Mouse (Mus musculus) lung, embryonic 14.5 days (tissue): Measurements from ENCODE around the gene Plekhj1. TPM values are rescaled to one million over a fixed set of nuclear protein-coding genes. Genes with fewer than 3 reads are reported as not detected.

Source experiments
- ATAC-seq: fragments of 200-750 bp; cut with Nextera tagmentation; 2 replicates; pipeline ENCODE4 v1.8.0; 2017; ENCODE audit warnings: mild to moderate bottlenecking, moderate TSS enrichment, moderate library complexity; ENCODE audit not compliant: insufficient read depth
- DNase-seq: peaks from one replicate; pipeline ENCODE4 v3.0.0-alpha.2; 2015
- H3K27ac ChIP-seq: fragments of 300-500 bp; sonication (generic); 2 replicates; pipeline ENCODE4 v1.5.1; 2014; ENCODE audit warnings: low read depth, mild to moderate bottlenecking, moderate library complexity
- H3K27me3 ChIP-seq: fragments of 300-500 bp; sonication (generic); 2 replicates; pipeline ENCODE4 v1.6.1; 2014; ENCODE audit warnings: low read length, control low read depth; ENCODE audit not compliant: insufficient read depth
- H3K36me3 ChIP-seq: fragments of 300-500 bp; sonication (generic); 2 replicates; pipeline ENCODE4 v1.6.1; 2014; ENCODE audit warnings: control low read depth; ENCODE audit not compliant: insufficient read depth
- H3K4me1 ChIP-seq: fragments of 300-500 bp; sonication (generic); 2 replicates; pipeline ENCODE4 v1.6.1; 2014; ENCODE audit warnings: antibody characterized with exemption, control low read depth; ENCODE audit not compliant: insufficient read depth
- H3K4me2 ChIP-seq: fragments of 300-500 bp; sonication (generic); 2 replicates; pipeline ENCODE4 v1.6.1; 2014; ENCODE audit warnings: mild to moderate bottlenecking
- H3K4me3 ChIP-seq: fragments of 300-500 bp; sonication (generic); 2 replicates; pipeline ENCODE4 v1.5.1; 2014; ENCODE audit warnings: low read depth, low read length
- H3K9ac ChIP-seq: fragments of 300-500 bp; sonication (generic); 2 replicates; pipeline ENCODE4 v1.6.1; 2014
- H3K9me3 ChIP-seq: fragments of 300-500 bp; sonication (generic); 2 replicates; pipeline ENCODE4 v1.6.1; 2016; ENCODE audit warnings: low read depth, low read length, control low read depth
- CTCF ChIP-seq: IDR thresholded peaks from 2 replicates; pipeline ENCODE4 v1.5.1; 2016; ENCODE audit warnings: antibody characterized with exemption, low read depth
- WGBS: fragments of 180-500 bp; shearing (Covaris S2); extraction: QIAGEN DNeasy Blood & Tissue Kit; methylation state at CpG from one replicate; pipeline ENCODE4 v1.1.7; 2014; 5-methylcytosine and 5-hydroxymethylcytosine counted together
- polyA plus RNA-seq: library from polyadenylated mRNA; unstranded; fragments of >200 nt; fragmentation: Nextera tagmentation; extraction: Ambion mirVana; gene quantifications from 2 replicates; pipeline ENCODE4 v1.2.1, GENCODE M21; 2014

Gene Plekhj1
- polyA plus RNA-seq, 1 experiment from 2014 or later, result 121 TPM

DNA sequence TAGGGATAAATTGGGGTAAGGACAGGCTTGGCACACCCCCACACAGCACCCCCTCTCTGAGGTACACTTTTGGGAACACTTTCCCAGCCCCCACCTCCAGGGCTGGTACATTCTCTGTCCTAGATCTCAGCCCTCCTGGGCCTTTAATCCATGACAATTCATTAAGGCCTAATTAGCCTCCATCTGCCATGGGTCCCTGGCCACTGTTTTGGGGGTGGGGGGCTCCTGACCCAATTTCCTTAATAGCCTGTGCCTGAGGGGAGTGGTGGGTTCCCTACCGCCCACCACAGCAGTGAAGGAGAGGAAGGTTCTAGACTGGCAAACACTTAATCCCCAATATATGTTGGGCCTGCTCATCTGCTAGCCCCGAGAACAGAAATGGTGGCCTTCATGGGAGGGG, 43.3 kb upstream of the Plekhj1 start:
- 80% methylated on average over 2 of the region's 2 CpGs for WGBS
- DNase-seq, result no peak
- Histone ChIP-seq H3K4me2 (no peak overlapping the region), H3K9ac (no peak overlapping the region), H3K27ac (no peak overlapping the region), H3K4me3 (no peak overlapping the region), H3K27me3 (peaks cover 51% of the 10 kb centered on the region), H3K36me3 (no peaks in the 10 kb centered on the region), H3K9me3 (no peaks in the 10 kb centered on the region), H3K4me1 (no peaks in the 10 kb centered on the region)
- no peak for TF ChIP-seq CTCF
- no peak for ATAC-seq

DNA sequence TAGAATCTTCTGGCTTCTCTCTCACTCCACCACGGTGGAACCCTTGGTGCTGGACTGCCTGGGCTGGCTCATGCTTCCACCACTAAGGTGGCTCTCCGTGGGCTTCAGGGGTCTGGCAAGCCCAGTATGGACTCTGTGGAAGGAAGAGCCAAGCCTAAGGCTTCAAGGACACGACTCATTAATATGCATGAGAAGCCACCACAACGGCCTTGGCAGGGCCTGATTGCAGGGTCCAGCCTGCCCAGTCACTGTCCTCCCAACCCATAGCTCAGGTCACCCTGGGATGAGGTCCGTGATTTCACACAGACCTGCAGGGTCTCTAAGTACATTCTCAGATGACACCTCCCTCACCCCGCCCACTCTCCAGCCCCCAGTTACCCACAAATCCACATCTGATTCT, 41.4 kb upstream of the Plekhj1 start:
- Histone ChIP-seq H3K4me1 (no peaks in the 10 kb centered on the region), H3K4me3 (no peak overlapping the region), H3K9ac (no peak overlapping the region), H3K4me2 (no peak overlapping the region), H3K36me3 (no peaks in the 10 kb centered on the region), H3K27ac (no peak overlapping the region), H3K27me3 (peaks cover 57% of the 10 kb centered on the region), H3K9me3 (no peaks in the 10 kb centered on the region)
- ATAC-seq, result no peak
- no peak for DNase-seq
- WGBS, result 55% methylated on average over 6 of the region's 6 CpGs
- no peak for TF ChIP-seq CTCF

GRCm38 (mm10) chr10:80838346-80838912, 40.0 kb upstream of the Plekhj1 start:
- WGBS, result 61% methylated on average over 2 of the region's 2 CpGs
- Histone ChIP-seq H3K9ac (no peak overlapping the region), H3K9me3 (no peaks in the 10 kb centered on the region), H3K36me3 (no peaks in the 10 kb centered on the region), H3K4me3 (no peak overlapping the region), H3K4me2 (no peak overlapping the region), H3K27ac (no peak overlapping the region), H3K4me1 (no peaks in the 10 kb centered on the region), H3K27me3 (peaks cover 57% of the 10 kb centered on the region)
- TF ChIP-seq CTCF, result no peak
- ATAC-seq, result no peak
- DNase-seq, result no peak

DNA sequence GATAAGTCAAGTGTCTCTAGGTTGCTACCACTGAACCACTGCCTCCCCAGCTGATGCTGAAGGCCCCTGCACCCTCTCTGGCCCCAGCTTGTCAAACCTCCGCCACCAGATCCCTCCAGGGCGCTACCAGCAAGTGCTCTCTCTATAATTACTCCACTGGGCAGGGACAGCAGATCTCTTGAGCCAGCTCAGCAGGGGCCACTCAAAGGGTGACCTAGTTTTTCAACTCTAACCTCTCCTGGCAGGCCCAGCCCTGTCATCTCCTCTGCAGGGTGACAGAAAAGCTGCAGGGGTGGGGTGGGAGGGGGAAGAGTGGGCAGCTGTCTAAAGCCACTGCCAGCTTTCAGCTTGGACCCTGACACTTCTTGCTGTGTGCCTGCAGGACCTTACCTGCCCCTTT, 39.4 kb upstream of the Plekhj1 start:
- ATAC-seq (no peak), DNase-seq (no peak)
- H3K4me2 ChIP-seq, result no peak overlapping the region
- H3K9ac ChIP-seq, result no peak overlapping the region
- 14% methylated on average over 2 of the region's 2 CpGs for WGBS
- H3K36me3 ChIP-seq, result no peaks in the 10 kb centered on the region
- no peak overlapping the region for H3K27ac ChIP-seq
- H3K4me3 ChIP-seq, result no peak overlapping the region
- H3K9me3 ChIP-seq, result no peaks in the 10 kb centered on the region
- no peaks in the 10 kb centered on the region for H3K4me1 ChIP-seq
- no peak for TF ChIP-seq CTCF
- peaks cover 53% of the 10 kb centered on the region for H3K27me3 ChIP-seq

DNA sequence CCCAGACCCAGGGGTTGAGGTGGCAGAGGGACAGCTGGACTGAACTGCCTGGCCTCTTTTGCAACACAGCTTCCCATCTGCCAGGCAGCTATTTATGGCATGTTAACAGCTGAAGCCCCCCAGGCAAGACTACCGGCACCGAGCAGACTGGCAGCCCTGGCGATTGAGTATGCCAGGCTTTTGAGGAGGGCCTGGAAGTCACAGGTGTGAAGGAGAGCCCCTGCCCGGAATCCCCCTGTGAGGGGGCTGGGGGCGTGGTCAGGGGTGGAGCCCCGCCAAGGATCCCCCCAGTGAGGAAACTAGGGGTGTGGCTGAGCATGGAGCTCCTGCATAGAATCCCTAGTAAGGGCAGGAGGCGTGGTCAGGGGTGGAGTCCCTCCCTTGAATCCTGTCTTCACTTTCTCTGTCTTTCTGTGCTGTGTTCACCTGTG, 38.5 kb upstream of the Plekhj1 start:
- Histone ChIP-seq H3K27me3 (peaks cover 44% of the 10 kb centered on the region), H3K27ac (no peak overlapping the region), H3K4me3 (no peak overlapping the region), H3K9ac (no peak overlapping the region), H3K4me2 (no peak overlapping the region), H3K9me3 (no peaks in the 10 kb centered on the region), H3K36me3 (no peaks in the 10 kb centered on the region), H3K4me1 (no peaks in the 10 kb centered on the region)
- ATAC-seq, result no peak
- WGBS, result 48% methylated on average over 7 of the region's 7 CpGs
- DNase-seq, result no peak
- TF ChIP-seq CTCF, result no peak

GRCm38 (mm10) chr10:80835617-80836016, 37.2 kb upstream of the Plekhj1 start:
- no peak overlapping the region for H3K4me2 ChIP-seq
- 47% methylated on average over 30 of the region's 30 CpGs for WGBS
- no peak for TF ChIP-seq CTCF
- peaks cover 42% of the 10 kb centered on the region for H3K27me3 ChIP-seq
- no peak overlapping the region for H3K4me3 ChIP-seq
- no peaks in the 10 kb centered on the region for H3K4me1 ChIP-seq
- peaks cover under 1% of the 10 kb centered on the region for H3K36me3 ChIP-seq
- no peaks in the 10 kb centered on the region for H3K9me3 ChIP-seq
- no peak for DNase-seq
- no peak for ATAC-seq
- H3K9ac ChIP-seq, result no peak overlapping the region
- H3K27ac ChIP-seq, result no peak overlapping the region

- 59% methylated on average over 7 of the region's 7 CpGs for WGBS
- peaks cover 42% of the 10 kb centered on the region for H3K27me3 ChIP-seq
- H3K9ac ChIP-seq, result no peak overlapping the region
- no peak overlapping the region for H3K27ac ChIP-seq
- DNase-seq (no peak), ATAC-seq (no peak)
- H3K4me2 ChIP-seq, result no peak overlapping the region
- H3K4me3 ChIP-seq, result no peak overlapping the region
- peaks cover 24% of the 10 kb centered on the region for H3K36me3 ChIP-seq
- TF ChIP-seq CTCF, result no peak
- no peaks in the 10 kb centered on the region for H3K9me3 ChIP-seq
- H3K4me1 ChIP-seq, result no peaks in the 10 kb centered on the region
Measured at GRCm38 (mm10) chr10:80832818-80833217, 34.4 kb upstream of the Plekhj1 start.
